Mouse (Mus musculus): ENCODE results near the gene Elavl4.
A peak's percentile ranks its signal among the peaks of the same experiment; 100 is the strongest.

The Elavl4 gene

GRCm38 (mm10) chr4:110264345-110264943 lies 87.3 kb downstream of the Elavl4 start:
- no peak for DNase-seq

- peak; percentile 9 to 21 for DNase-seq
Observed at GRCm38 (mm10) chr4:110257360-110257759, 94.3 kb downstream of the Elavl4 start.

GRCm38 (mm10) chr4:110255617-110256016 lies 96.1 kb downstream of the Elavl4 start:
- DNase-seq, result no peak

GRCm38 (mm10) chr4:110250055-110250454 lies 101.7 kb downstream of the Elavl4 start:
- no peak for DNase-seq

- DNase-seq, result peak; percentile 20
Observed at GRCm38 (mm10) chr4:110242879-110243278, 108.8 kb downstream of the Elavl4 start.

- DNase-seq, result no peak
Observed at GRCm38 (mm10) chr4:110234554-110234953, 117.2 kb downstream of the Elavl4 start.

- no peak for DNase-seq
Observed at GRCm38 (mm10) chr4:110232327-110232726, 119.4 kb downstream of the Elavl4 start.

GRCm38 (mm10) chr4:110231799-110232198 lies 119.9 kb downstream of the Elavl4 start:
- DNase-seq, result no peak

- DNase-seq, result no peak
Observed at GRCm38 (mm10) chr4:110229652-110230051, 122.1 kb downstream of the Elavl4 start.

GRCm38 (mm10) chr4:110229238-110229637 lies 122.5 kb downstream of the Elavl4 start:
- no peak for DNase-seq

GRCm38 (mm10) chr4:110227621-110228031 lies 124.1 kb downstream of the Elavl4 start:
- no peak for DNase-seq

GRCm38 (mm10) chr4:110225492-110225891 lies 126.2 kb downstream of the Elavl4 start:
- peak in 1 of 2 experiments; percentile 15 for DNase-seq

GRCm38 (mm10) chr4:110218819-110219218 lies 132.9 kb downstream of the Elavl4 start:
- no peak for DNase-seq

- DNase-seq, result no peak
Observed at GRCm38 (mm10) chr4:110217553-110217952, 134.2 kb downstream of the Elavl4 start.

GRCm38 (mm10) chr4:110214543-110214942 lies 137.2 kb downstream of the Elavl4 start:
- no peak for DNase-seq

- DNase-seq, result no peak
Observed at GRCm38 (mm10) chr4:110213666-110214065, 138.0 kb downstream of the Elavl4 start.

- DNase-seq, result no peak
Observed at GRCm38 (mm10) chr4:110210246-110210645, 141.5 kb downstream of the Elavl4 start.

- peak; percentile 19 to 22 for DNase-seq
Observed at GRCm38 (mm10) chr4:110209613-110210012, 142.1 kb downstream of the Elavl4 start.

- DNase-seq, result no peak
Observed at GRCm38 (mm10) chr4:110201680-110202079, 150.0 kb downstream of the Elavl4 start.

- DNase-seq, result no peak
Observed at GRCm38 (mm10) chr4:110199897-110200296, 151.8 kb downstream of the Elavl4 start.

- DNase-seq, result no peak
Observed at GRCm38 (mm10) chr4:110198600-110198999, 153.1 kb downstream of the Elavl4 start.

GRCm38 (mm10) chr4:110177263-110177662 lies 174.4 kb downstream of the Elavl4 start:
- DNase-seq, result no peak

- DNase-seq, result no peak
Observed at GRCm38 (mm10) chr4:110172028-110172427, 179.7 kb downstream of the Elavl4 start.

- peak; percentile 32 to 47 for DNase-seq
Observed at GRCm38 (mm10) chr4:110165217-110165616, 186.5 kb downstream of the Elavl4 start.

- DNase-seq, result no peak
Observed at GRCm38 (mm10) chr4:110161600-110161999, 190.1 kb downstream of the Elavl4 start.
